Mouse (Mus musculus): ENCODE data around the gene Lrrtm1.

Lrrtm1 gene

GRCm38 (mm10) chr6:77242601-77243406 is at the start of gene Lrrtm1:
Gene Lrrtm1 (plus strand): TSS chr6:77242689.
- no peak for DNase-seq (ENCODE audit: low spot score)

- no peak for DNase-seq (ENCODE audit: low spot score)
Observed at GRCm38 (mm10) chr6:77196650-77197049, 45.8 kb upstream of the Lrrtm1 start.

GRCm38 (mm10) chr6:77199375-77199774 is 43.1 kb upstream of the Lrrtm1 start:
- no peak for DNase-seq (ENCODE audit: low spot score)

- no peak for DNase-seq (ENCODE audit: low spot score)
Observed at GRCm38 (mm10) chr6:77209183-77209582, 33.3 kb upstream of the Lrrtm1 start.

GRCm38 (mm10) chr6:77209929-77210328 is 32.6 kb upstream of the Lrrtm1 start:
- no peak for DNase-seq (ENCODE audit: low spot score)

- no peak for DNase-seq (ENCODE audit: low spot score)
Observed at GRCm38 (mm10) chr6:77213757-77214409, 28.6 kb upstream of the Lrrtm1 start.

GRCm38 (mm10) chr6:77215322-77215721 is 27.2 kb upstream of the Lrrtm1 start:
- DNase-seq (ENCODE audit: low spot score): no peak

GRCm38 (mm10) chr6:77218875-77219274 is 23.6 kb upstream of the Lrrtm1 start:
- no peak for DNase-seq (ENCODE audit: low spot score)

DNA sequence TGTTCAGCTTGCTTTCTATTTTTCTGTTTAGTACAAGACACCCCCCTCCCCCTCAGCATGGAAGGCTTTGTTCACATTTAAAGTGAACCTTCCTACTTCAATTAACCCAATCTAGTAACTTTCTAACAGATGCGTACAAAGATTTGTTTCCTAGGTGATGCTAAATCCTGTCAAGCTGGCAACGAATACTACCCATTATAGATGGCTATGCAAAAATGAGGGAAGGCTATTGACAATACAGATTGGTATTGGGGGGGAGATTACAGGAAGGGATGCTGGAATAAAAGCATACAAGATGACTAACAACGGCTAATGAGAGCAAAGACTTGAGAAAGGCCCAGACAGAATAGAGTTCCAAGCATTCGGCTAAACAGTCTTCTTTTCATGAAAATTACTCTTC is 21.7 kb upstream of the Lrrtm1 start:
- DNase-seq (ENCODE audit: low spot score): no peak

GRCm38 (mm10) chr6:77222849-77223638 is 19.4 kb upstream of the Lrrtm1 start:
- no peak for DNase-seq (ENCODE audit: low spot score)

GRCm38 (mm10) chr6:77240426-77240825 is 2.1 kb upstream of the Lrrtm1 start:
- no peak for DNase-seq (ENCODE audit: low spot score)

GRCm38 (mm10) chr6:77243541-77244231 is 1.2 kb downstream of the Lrrtm1 start:
- DNase-seq (ENCODE audit: low spot score): no peak

- no peak for DNase-seq (ENCODE audit: low spot score)
Observed at GRCm38 (mm10) chr6:77253480-77253879, 11.0 kb downstream of the Lrrtm1 start.

- DNase-seq (ENCODE audit: low spot score): no peak
Observed at GRCm38 (mm10) chr6:77256348-77256747, 13.9 kb downstream of the Lrrtm1 start.

DNA sequence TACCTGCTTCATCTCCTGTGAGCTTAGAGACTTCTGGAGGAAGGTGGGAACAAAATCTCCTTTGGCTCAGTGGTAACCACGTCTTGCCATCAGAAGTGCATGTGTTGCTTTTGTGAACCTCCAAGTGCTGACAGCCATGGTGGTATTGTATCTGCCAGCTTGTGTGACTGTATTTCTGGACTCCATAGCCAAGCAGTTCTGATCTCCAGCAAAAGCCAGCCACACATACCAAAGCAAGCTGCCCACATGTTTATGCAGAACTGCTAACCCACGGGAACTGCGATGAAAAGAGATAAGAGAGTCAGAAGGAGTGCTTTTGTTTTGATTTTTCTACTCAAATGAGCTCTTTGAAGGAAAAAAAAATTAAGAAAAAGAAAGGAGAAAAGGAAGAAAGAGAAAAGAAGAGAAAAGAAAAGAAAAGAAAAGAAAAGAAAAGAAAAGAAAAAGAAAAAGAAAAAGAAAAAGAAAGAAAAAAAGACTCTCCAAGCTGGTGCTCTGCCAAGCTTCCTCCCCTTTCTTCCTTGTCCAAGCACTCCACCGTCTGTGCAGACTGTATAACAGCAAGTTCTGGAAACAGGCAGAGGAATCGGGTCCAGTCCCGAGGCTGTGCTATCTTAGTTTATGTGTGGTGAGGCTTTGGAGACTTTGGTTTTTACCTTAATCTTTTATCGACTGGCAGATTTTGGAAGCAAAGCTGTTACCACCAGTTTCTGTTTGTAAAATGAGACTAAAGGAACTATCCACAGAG is 15.0 kb downstream of the Lrrtm1 start:
- no peak for DNase-seq (ENCODE audit: low spot score)

GRCm38 (mm10) chr6:77265163-77265562 is 22.7 kb downstream of the Lrrtm1 start:
- DNase-seq (ENCODE audit: low spot score): no peak

- DNase-seq (ENCODE audit: low spot score): no peak
Observed at GRCm38 (mm10) chr6:77278794-77279193, 36.3 kb downstream of the Lrrtm1 start.

GRCm38 (mm10) chr6:77286317-77286716 is 43.8 kb downstream of the Lrrtm1 start:
- no peak for DNase-seq (ENCODE audit: low spot score)

GRCm38 (mm10) chr6:77288402-77288801 is 45.9 kb downstream of the Lrrtm1 start:
- no peak for DNase-seq (ENCODE audit: low spot score)

- DNase-seq (ENCODE audit: low spot score): no peak
Observed at GRCm38 (mm10) chr6:77291415-77291814, 48.9 kb downstream of the Lrrtm1 start.

- no peak for DNase-seq (ENCODE audit: low spot score)
Observed at GRCm38 (mm10) chr6:77301305-77301704, 58.8 kb downstream of the Lrrtm1 start.
